Mouse (Mus musculus): ENCODE results near the gene Tmprss15. TPM values are rescaled to one million over a fixed set of nuclear protein-coding genes. Genes with fewer than 3 reads are reported as not detected.

The Tmprss15 gene
- polyA plus RNA-seq, 1 experiment from 2014 or later, result not detected

GRCm38 (mm10) chr16:78976384-78976783 lies 114.5 kb downstream of the Tmprss15 start:
- Histone ChIP-seq H3K4me2 (no peak overlapping the region), H3K9me3 (replicated peaks) (no peaks in the 10 kb centered on the region), H3K4me1 (replicated peaks) (no peaks in the 10 kb centered on the region), H3K9ac (no peak overlapping the region), H3K27ac (no peak overlapping the region), H3K4me3 (replicated peaks) (no peak overlapping the region), H3K36me3 (no peaks in the 10 kb centered on the region), H3K27me3 (no peaks in the 10 kb centered on the region)
- WGBS (ENCODE audit: insufficient replicate concordance), result 63% methylated on average over 8 of the region's 8 CpGs
- DNase-seq, result no peak
- ATAC-seq (ENCODE audit: low read depth), result no peak

DNA sequence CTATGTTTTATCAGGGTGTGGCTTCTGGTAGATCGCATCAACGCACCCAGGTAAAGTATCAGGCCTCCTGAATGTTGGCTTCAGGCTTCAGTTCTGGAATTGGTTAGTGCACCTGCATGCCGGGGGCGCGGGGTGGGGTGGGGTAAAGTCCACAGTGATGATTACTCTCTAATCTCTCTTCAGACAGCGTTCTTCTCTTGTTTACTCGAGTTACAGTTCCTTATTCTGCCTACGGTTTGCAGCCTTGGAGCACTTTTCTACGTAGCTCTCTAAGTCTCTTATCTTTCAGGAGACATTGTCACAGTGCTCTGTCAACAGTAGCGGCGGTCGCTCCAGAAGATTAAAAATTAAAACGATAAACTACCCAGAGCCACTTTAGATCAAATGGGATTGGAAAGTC lies 116.8 kb downstream of the Tmprss15 start:
- DNase-seq (no peak), ATAC-seq (ENCODE audit: low read depth) (no peak)

GRCm38 (mm10) chr16:78969091-78969731 lies 121.7 kb downstream of the Tmprss15 start:
- DNase-seq, result no peak
- Histone ChIP-seq H3K9ac (no peak overlapping the region), H3K9me3 (replicated peaks) (no peaks in the 10 kb centered on the region), H3K36me3 (no peaks in the 10 kb centered on the region), H3K4me2 (no peak overlapping the region), H3K27me3 (no peaks in the 10 kb centered on the region), H3K4me1 (replicated peaks) (no peaks in the 10 kb centered on the region), H3K4me3 (replicated peaks) (no peak overlapping the region), H3K27ac (no peak overlapping the region)
- ATAC-seq (ENCODE audit: low read depth), result no peak
- 29% methylated on average over 13 of the region's 13 CpGs for WGBS (ENCODE audit: insufficient replicate concordance)

More for the DNA sequence above, 116.8 kb downstream of the Tmprss15 start:
- no peak overlapping the region for H3K4me2 ChIP-seq
- no peak overlapping the region for H3K9ac ChIP-seq
- no peak overlapping the region for H3K4me3 ChIP-seq (replicated peaks)
- H3K36me3 ChIP-seq, result no peaks in the 10 kb centered on the region
- H3K4me1 ChIP-seq (replicated peaks), result no peaks in the 10 kb centered on the region
- H3K27ac ChIP-seq, result no peak overlapping the region
- 66% methylated on average over 13 of the region's 13 CpGs for WGBS (ENCODE audit: insufficient replicate concordance)
- H3K27me3 ChIP-seq, result no peaks in the 10 kb centered on the region
- no peaks in the 10 kb centered on the region for H3K9me3 ChIP-seq (replicated peaks)

DNA sequence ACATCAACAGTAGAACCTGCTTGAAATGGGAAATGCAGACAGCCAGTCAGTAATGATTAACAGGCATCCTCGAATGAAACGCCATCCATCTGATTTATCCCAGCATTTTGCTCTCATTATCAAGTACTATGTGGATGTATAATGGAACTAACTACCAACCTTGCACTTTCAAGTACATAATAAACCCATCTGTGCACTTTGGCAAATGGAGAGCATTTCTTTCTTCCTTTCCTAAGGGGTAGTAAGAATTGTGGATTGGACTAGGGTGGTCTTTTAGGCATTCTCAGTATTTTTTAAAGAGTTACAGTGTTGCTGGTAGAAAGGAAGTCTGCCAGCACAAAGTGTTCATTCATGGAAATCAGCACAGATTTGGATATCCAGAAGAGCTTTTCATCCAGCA lies 133.5 kb downstream of the Tmprss15 start:
- Histone ChIP-seq H3K4me1 (replicated peaks) (no peaks in the 10 kb centered on the region), H3K4me2 (no peak overlapping the region), H3K27ac (no peak overlapping the region), H3K4me3 (replicated peaks) (no peak overlapping the region), H3K9ac (no peak overlapping the region), H3K27me3 (no peaks in the 10 kb centered on the region), H3K9me3 (replicated peaks) (no peaks in the 10 kb centered on the region), H3K36me3 (no peaks in the 10 kb centered on the region)
- ATAC-seq (ENCODE audit: low read depth) (no peak), DNase-seq (no peak)
- 54% methylated on average over 2 of the region's 2 CpGs for WGBS (ENCODE audit: insufficient replicate concordance)

DNA sequence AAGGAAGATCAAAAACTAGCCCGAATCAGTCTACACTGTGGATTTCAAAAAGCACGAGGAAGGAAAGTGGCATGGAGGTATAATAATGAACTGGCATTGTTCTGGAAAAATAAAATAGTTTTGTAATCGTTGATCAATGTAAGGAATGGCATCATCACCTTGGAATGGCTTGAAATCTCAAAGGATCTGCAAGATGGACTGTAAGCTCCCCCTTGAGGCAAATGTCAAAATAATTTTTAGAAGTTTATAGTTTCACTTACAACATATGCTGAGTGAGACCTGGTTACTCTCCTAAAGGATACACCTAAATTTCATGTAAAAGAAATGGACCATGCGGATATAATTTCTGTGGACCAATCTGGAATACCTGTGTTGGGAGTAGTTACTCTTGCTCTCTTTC lies 140.5 kb downstream of the Tmprss15 start:
- DNase-seq (no peak), ATAC-seq (ENCODE audit: low read depth) (no peak)
- Histone ChIP-seq H3K36me3 (no peaks in the 10 kb centered on the region), H3K4me2 (no peak overlapping the region), H3K9me3 (replicated peaks) (no peaks in the 10 kb centered on the region), H3K27me3 (no peaks in the 10 kb centered on the region), H3K27ac (no peak overlapping the region), H3K4me3 (replicated peaks) (no peak overlapping the region), H3K4me1 (replicated peaks) (no peaks in the 10 kb centered on the region), H3K9ac (no peak overlapping the region)
- WGBS (ENCODE audit: insufficient replicate concordance), result 66% methylated on average over 4 of the region's 4 CpGs

DNA sequence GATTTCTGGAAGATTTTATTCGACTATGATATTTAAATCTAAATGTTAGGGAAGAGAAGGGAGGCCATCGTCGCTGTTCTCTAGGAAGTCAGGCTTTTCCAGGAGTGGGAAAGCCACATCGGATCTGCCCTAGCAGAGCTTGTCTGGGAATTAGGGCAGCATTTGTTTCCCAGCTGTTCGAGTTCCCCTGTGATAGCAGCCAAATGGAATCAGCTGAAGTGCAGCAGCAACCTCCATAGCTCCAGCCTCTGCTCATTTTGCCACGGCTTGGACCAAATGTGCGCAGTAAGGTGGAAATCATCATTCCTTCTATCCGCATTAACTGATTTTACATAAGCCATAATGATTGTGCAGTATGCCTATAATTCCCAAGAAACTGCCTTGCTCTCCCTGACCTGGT lies 153.1 kb downstream of the Tmprss15 start:
- no peak overlapping the region for H3K4me2 ChIP-seq
- no peaks in the 10 kb centered on the region for H3K27me3 ChIP-seq
- no peaks in the 10 kb centered on the region for H3K9me3 ChIP-seq (replicated peaks)
- WGBS (ENCODE audit: insufficient replicate concordance), result 60% methylated on average over 8 of the region's 8 CpGs
- no peaks in the 10 kb centered on the region for H3K36me3 ChIP-seq
- no peaks in the 10 kb centered on the region for H3K4me1 ChIP-seq (replicated peaks)
- DNase-seq (no peak), ATAC-seq (ENCODE audit: low read depth) (no peak)
- H3K4me3 ChIP-seq (replicated peaks), result no peak overlapping the region
- no peak overlapping the region for H3K27ac ChIP-seq
- H3K9ac ChIP-seq, result no peak overlapping the region

DNA sequence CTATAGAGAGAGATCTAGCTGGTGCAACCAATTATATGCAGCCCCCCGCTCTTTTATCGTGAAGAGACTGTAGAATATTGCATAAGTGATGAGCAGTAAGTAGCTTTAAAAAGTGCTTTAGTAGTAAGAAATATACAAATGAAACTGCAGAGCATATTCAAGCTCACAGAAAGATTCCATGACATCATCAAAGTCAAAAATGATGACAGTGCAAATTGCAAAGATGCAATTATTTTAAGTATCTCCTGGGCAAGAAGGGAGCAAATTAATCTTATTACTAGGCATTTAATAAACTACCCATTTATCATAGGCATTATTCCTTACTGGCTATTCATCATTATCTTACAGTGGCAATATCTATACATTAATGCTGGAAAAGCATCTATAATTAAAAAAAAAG lies 156.6 kb downstream of the Tmprss15 start:
- 82% methylated on average over 2 of the region's 2 CpGs for WGBS (ENCODE audit: insufficient replicate concordance)
- ATAC-seq (ENCODE audit: low read depth) (no peak), DNase-seq (no peak)
- H3K4me2 ChIP-seq, result no peak overlapping the region
- no peak overlapping the region for H3K27ac ChIP-seq
- H3K9me3 ChIP-seq (replicated peaks), result no peaks in the 10 kb centered on the region
- no peak overlapping the region for H3K4me3 ChIP-seq (replicated peaks)
- H3K36me3 ChIP-seq, result no peaks in the 10 kb centered on the region
- no peak overlapping the region for H3K9ac ChIP-seq
- H3K4me1 ChIP-seq (replicated peaks), result no peaks in the 10 kb centered on the region
- H3K27me3 ChIP-seq, result peaks cover 6% of the 10 kb centered on the region; the same call in 1 of the 2 replicates

DNA sequence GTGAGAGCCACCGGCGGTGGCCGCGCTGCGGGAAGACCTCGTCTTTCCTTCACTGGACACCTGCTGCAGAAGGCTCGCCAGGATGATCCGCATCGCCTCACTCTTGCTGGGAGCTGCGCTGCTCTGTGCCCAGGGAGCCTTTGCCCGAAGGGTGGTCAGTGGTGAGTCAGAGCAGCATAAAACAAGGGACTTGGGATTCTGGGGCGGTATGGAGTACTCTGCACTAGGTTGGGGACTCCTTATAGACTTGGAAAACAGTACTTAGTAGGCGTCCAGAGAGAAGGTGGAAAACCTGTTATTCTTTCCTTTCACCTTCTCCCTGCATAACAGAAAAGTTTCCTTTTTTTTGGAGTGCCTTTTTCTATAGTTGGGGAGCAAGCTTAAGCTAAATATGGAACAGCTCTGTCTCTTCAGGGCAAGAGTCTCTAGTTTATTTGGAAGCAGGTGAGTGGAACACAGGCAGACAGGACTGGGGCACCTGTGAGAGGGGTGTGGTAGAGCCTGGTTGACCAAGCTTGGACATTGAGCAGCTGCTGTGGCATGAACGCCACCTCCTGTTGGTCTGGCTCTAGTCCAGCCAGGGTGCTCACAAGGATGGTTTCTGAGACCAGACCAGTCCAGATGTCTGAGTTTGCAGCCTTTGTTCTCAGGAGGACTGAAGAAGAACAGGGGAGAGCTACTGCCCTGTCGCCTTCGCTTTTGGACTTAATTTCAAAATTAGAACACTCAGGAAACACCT lies 159.4 kb downstream of the Tmprss15 start:
- no peak overlapping the region for H3K9ac ChIP-seq
- H3K4me1 ChIP-seq (replicated peaks), result no peaks in the 10 kb centered on the region
- H3K27me3 ChIP-seq, result peaks cover 6% of the 10 kb centered on the region; the same call in 1 of the 2 replicates
- WGBS (ENCODE audit: insufficient replicate concordance), result 14% methylated on average over 16 of the region's 16 CpGs
- no peaks in the 10 kb centered on the region for H3K9me3 ChIP-seq (replicated peaks)
- no peak for DNase-seq
- H3K36me3 ChIP-seq, result no peaks in the 10 kb centered on the region
- H3K4me2 ChIP-seq, result peak overlapping the region; percentile 17; the same call in 1 of the 2 replicates
- H3K4me3 ChIP-seq (replicated peaks), result no peak overlapping the region
- no peak overlapping the region for H3K27ac ChIP-seq
- no peak for ATAC-seq (ENCODE audit: low read depth)

GRCm38 (mm10) chr16:78930382-78931286 lies 160.3 kb downstream of the Tmprss15 start, which contains the start of gene Chodl:
Chodl (plus strand) TSS chr16:78930948.
- ATAC-seq (ENCODE audit: low read depth), result no peak
- H3K27ac ChIP-seq, result no peak within 1 kb of the TSS
- no peaks in the 10 kb centered on the region for H3K4me1 ChIP-seq (replicated peaks)
- no peak within 1 kb of the TSS for H3K4me3 ChIP-seq (replicated peaks)
- WGBS (ENCODE audit: insufficient replicate concordance), result 13% methylated on average over 19 of the region's 19 CpGs
- H3K27me3 ChIP-seq, result peaks cover 6% of the 10 kb centered on the region; the same call in 1 of the 2 replicates
- H3K4me2 ChIP-seq, result peak within 1 kb of the TSS; percentile 17; the same call in 1 of the 2 replicates
- H3K9ac ChIP-seq, result no peak within 1 kb of the TSS
- H3K9me3 ChIP-seq (replicated peaks), result no peaks in the 10 kb centered on the region
- no peak for DNase-seq
- H3K36me3 ChIP-seq, result no peaks in the 10 kb centered on the region

- no peaks in the 10 kb centered on the region for H3K36me3 ChIP-seq
- H3K4me1 ChIP-seq (replicated peaks), result no peaks in the 10 kb centered on the region
- WGBS (ENCODE audit: insufficient replicate concordance), result 53% methylated on average over 5 of the region's 5 CpGs
- H3K27ac ChIP-seq, result no peak overlapping the region
- H3K4me3 ChIP-seq (replicated peaks), result no peak overlapping the region
- DNase-seq (no peak), ATAC-seq (ENCODE audit: low read depth) (no peak)
- no peaks in the 10 kb centered on the region for H3K27me3 ChIP-seq
- H3K4me2 ChIP-seq, result no peak overlapping the region
- H3K9ac ChIP-seq, result no peak overlapping the region
- no peaks in the 10 kb centered on the region for H3K9me3 ChIP-seq (replicated peaks)
These were observed 168.3 kb downstream of the Tmprss15 start for GRCm38 (mm10) chr16:78922644-78923043.
